Mouse (Mus musculus): ENCODE results near the gene Bdh1.

The Bdh1 gene

DNA sequence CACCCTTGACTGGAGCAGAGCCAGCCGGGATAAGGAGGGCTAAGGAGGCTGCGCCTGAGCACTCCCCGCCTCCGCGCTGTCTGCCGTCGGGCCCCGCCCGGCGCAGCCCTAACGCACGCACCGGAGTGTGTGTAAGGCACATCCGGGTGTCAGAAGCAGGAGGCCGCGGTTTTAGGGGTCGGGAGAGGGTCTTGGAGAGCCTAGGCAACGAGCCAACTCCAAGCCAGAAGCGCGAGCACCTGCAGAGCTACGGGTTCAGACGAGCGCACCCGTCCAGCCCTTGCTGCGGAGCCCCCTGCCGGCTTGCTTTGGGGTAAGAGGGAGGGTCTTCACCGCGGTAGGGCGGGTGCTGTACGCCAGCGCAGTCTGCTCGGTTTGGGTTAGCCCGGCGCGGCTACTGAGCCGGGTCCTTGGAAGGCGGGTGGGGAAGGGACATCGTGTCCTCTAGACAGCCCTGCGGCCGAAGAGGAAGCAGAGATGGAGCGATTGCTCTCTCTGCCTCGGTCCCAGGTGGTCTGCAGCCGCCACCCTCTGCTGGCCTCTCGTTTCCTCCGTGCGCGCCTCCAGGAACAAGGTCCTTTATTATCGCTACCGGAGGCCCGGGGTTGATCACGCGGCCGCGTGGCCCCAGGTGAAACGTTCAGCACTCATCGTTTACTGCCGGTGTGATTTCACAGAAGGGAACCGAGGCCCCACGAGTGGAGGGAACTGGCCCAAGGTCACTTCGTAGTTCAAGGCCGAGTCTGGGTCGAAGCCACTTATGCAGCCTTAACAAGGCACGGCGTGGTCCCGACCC lies 6.8 kb downstream of the Bdh1 start:
- peak; percentile 91 for DNase-seq

GRCm38 (mm10) chr16:31429471-31430155 lies 7.5 kb downstream of the Bdh1 start:
- peak; percentile 98 for DNase-seq

GRCm38 (mm10) chr16:31433466-31434110 lies 11.5 kb downstream of the Bdh1 start:
- DNase-seq, result peak; percentile 39

DNA sequence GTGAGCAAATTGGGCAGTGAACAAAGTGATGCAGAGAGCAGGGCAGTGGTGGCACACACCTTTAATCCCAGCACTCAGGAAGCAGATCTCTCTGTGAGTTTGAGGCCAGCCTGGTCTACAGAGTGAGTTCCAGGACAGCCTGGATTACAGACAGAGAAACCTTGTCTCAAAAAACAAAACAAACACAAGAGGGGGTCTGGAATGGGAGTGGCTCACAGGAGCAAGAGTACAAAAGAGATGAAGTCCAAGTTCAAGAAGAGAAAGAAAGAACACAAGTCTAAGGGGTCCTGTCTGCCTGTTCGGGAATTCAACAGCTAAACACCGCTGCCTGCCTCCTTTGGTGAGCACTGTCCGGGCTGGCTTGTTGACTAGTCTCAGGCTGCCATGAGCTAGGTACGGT lies 13.1 kb downstream of the Bdh1 start:
- DNase-seq, result no peak

GRCm38 (mm10) chr16:31436085-31436484 lies 14.0 kb downstream of the Bdh1 start:
- peak; percentile 36 for DNase-seq

DNA sequence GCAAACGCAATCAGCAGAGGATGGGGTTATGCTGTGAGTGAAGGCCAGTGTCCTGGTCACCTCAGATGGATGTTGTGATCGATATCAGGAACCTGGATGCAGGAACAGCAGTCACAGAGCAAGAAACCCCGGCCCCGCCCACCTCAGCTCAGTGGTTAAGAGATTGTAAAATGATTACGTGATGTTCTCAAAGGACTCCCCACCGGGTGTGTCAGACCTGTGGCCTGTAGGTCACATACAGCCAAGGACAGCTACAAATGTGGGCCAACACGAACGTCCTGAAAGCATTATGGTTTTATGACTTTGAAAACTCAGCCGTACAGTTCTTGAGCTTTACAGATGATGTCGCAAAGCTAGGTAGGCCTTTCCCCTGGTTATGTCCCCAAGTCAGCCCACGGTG lies 15.3 kb downstream of the Bdh1 start:
- DNase-seq, result peak; percentile 18

DNA sequence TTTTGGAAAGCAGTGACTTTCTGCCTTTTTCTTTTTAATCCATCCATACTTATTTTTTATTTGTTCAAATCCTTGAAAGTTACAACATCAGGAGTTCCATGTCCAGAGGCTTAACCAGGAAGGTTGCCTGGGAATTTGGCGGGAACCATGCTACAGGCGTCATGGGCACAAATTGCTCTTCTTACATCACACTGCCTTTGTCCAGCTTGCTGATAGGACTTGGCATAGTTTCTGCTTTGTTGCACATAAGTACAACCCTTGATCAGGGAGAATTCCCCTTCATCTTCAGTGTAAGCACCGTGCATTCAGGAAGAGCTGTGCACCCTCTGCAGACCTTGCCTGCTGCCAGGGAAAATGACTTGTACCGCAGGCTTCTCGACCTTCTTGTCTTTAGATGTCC lies 17.4 kb downstream of the Bdh1 start:
- DNase-seq, result no peak

DNA sequence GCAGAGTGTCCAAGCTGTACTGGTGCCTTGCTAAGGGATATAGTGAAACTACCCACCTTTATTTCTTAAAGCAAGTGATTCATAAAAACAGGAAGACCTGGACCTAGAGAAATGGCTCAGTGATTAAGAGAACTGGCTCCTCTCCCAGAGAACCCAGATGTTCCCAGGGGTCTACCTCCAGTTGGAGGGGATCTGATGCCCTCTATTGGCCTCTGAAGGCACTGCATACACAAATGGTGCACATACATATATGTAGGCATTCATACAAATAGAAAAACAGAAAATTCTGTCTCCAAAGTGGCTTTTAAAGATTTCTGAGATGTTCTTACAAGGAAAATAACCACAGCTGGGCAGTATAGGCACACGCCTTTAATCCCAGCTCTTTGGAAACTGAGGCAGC lies 18.0 kb downstream of the Bdh1 start:
- DNase-seq, result no peak

DNA sequence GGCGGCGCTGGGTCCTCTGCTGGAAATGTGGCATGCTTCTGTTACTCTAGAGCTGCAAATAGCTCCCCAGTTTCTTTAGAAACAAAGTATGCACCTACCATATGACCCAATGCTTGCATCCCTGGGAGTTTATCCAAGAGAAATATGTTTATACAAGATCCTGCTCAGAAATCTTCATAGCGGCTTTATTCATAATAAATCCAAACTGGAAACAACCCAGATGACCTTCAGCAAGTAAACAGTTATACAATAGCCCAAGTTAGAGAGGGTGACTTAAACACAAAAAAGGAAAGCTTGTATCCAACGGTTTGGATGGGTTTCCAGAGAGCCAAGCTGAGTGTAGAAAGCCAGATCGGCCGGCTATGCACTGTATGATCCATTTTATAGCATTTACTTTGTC lies 22.4 kb downstream of the Bdh1 start:
- DNase-seq, result no peak

DNA sequence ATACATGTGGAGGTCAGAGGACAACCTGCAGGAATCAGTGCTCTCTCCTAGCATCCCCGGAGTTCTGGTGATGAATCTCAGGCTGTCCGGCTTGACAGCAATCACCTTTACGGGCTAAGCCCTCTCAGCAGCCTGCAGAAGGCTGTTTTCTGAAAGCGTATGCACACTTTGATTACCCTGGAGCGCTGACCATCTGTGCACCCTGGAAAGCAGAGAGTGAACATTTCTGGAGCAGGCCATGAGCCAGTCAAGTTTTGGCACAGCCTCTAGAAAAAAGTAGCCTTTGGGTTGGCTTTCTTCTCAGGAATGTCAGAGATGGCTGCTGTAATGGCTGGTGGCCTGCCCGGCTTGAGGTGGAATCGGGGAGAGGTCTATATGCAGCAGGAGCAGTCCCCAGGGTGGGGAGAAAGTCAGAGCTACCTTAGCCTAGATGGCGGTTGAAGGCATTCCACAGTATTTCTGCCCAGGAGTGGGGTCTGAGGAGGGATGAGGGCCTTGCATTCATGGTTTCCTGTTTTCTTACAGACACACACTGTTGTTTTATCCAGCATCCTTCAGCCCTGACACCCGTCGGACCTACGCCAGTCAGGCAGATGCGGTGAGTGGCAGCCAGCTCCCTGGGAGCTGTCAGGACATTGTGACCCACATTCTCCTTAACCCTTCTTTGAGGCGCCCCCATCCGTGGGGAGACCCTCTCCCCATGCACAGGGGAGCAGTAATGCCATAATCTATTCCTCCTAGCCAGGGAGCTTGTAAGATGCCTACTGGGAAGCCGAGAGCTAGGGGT lies 24.2 kb downstream of the Bdh1 start:
- peak; percentile 93 for DNase-seq

DNA sequence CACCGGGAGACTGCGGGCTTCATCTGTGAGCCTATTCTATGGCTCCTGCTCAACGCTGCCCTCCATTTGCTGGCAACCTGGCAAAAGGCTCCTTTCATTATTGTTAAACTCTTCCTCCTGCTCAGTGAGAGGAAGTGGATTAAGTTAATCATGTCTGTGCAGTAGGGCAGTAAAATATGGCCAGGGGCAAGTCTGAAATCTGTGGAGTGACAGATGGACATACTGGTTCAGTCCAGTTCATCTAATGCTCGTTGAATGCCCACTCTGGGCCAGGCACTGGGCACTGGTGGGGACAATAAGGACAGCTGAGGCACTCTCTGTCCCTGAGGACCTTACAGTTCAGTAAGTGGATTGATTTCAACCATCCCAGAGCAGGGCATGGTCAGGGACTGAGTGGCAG lies 27.9 kb downstream of the Bdh1 start:
- no peak for DNase-seq

DNA sequence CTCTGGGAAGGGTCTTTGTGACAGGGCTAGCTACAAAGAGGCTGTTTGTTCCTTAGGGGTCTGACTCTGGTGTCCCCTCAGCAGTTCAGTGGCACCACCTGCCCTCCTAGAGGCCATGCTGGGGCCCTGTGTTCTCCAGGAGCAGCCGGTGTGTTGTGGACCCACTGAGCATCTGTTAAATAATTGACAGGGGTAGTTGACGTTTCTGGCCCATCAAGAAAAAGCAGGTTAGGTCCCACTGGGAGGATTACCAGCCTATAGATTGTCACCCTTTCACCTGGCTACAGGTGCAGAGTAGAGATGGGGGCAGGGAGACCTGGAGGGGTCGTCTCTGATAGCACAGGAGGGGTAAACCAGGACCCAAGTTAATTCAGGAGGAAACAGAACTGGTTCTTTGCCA lies 29.2 kb downstream of the Bdh1 start:
- DNase-seq, result no peak

DNA sequence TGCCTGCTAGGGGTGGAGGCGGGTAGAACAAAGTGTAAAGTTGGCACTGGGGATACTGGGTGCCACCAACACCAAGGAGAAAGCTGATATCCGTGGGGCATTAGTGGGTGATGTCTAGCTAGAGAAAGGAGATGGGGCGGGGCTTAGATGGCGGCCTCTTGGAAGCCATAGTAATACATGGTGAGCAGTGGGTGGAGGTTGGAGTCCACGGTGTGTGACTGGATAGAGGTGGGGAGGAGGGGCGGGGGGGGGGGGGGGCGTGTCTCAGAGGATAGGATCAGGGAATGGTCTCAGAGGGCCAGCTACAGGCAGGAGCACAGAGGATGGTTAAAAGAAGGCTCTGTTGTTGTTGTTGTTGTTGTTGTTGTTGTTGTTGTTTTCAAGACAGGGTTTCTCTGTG lies 30.4 kb downstream of the Bdh1 start:
- no peak for DNase-seq

GRCm38 (mm10) chr16:31454013-31454412 lies 31.9 kb downstream of the Bdh1 start:
- DNase-seq, result no peak

DNA sequence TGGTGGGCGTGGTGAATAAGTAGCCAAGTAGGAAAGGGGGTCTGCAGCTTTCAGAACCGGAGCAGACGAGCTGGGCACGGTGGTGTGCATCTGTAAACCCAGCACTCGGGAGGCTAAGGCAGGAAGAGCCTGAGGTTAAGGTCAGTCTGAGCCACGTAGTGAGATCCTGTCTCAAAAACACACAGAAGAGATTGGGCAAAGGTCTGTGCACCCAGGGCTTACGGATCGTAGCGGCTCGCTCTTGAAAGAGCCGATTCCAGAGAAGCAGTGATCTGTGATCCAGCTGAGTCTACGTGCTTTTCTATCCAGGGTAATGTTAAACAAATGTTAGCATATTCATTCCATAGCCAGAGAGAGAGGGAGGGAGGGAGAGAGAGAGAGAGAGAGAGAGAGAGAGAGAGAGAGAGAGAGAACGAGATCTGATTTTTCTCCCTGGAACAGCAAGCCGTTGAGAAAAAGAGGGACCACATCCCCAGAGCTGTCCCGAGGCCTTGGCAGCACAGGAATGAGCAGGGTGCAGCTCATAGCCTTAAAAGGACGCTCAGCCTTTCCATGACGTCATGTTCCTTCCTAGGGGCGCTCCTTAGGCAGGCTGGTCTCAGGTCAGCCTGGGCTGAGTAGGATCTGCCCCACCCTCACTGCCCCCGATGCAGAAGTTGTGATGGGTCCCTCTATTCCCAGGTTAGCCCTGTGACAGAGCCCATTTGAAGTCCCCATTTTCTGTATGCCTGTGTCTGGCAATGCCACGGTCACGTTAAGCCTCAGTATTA lies 33.4 kb downstream of the Bdh1 start:
- DNase-seq, result no peak

DNA sequence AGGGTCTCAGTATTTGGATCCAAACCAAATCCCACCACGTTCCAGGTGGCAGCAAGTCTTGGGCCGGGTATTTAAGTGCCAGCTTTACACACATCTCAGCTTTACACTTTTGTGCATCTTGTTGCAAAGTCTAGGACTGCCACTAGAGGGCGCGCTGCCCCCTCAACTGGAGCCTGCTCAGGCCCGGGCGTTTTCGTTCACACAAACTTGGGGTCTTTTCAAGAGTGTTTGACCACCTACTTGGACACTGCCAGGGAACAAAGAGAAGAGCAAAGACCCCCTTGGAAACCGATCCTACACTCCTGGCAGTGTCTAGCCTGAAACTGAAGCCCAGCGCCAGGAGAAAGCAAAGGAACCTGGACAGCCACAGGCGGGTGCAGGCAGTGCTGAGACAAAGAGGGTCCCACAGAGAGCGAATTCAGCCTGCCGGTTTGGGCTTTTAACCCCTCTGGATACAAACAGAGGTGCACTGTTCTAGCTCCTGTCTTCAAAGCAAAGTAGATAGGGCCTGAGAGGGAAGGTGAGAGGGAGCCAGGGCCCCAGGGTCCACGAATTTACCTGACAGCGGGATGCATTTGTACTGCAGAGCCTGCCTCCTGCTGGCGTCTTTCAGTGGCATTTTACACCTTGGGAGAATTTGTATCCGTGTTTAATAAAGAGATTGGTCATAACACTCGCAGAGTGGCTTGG lies 36.3 kb downstream of the Bdh1 start:
- peak; percentile 77 for DNase-seq

GRCm38 (mm10) chr16:31459968-31460461 lies 37.9 kb downstream of the Bdh1 start:
- peak; percentile 93 for DNase-seq

GRCm38 (mm10) chr16:31460506-31460905 lies 38.4 kb downstream of the Bdh1 start:
- DNase-seq, result peak; percentile 83

- peak; percentile 71 for DNase-seq
Observed at GRCm38 (mm10) chr16:31461046-31461445, 39.0 kb downstream of the Bdh1 start.

GRCm38 (mm10) chr16:31462113-31462687 lies 40.1 kb downstream of the Bdh1 start:
- no peak for DNase-seq

DNA sequence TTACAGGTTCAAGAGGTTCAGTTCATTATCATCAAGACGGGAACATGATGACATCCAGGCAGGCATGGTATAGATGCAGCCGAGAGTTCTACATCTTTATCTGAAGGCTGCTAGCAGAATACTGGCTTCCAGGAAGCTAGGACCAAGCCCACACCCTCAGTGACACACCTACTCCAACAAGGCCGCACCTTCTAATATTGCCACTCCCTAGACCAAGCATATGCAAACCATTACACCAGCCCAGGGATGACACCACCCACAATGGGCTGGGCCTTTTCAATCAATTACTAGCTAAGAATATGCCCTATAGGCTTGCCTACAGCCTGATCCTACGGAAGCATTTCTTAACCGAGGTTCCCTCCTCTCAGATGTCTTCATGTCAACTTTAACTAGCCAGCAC lies 42.9 kb downstream of the Bdh1 start:
- no peak for DNase-seq
